7 mouse cellular contexts compared by ENCODE assay signal in the genomic region with DNA sequence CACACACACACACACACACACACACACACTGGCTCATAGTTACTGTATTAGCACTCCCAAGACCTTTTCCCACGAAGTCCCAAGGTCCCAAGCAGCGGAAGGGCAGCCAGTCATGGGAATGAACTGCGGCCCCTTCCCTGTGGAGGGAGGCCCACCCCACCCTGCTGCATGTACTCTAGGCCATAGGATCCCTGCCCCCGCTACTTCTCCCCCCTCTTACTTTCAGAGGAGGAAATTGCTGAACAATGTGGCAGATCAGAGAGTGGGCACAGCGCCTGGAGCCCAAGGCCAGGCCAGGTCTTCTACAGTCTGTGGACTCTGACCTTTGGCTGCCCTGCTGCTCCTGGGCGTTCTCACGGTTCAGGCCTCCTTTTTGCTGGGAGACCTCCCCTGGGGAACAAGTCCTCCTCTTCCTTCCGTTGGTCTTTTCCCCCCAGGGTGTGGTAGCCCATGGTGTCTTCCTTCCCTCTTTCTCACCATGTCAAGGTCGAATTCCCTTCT. TPM values are rescaled to one million over a fixed set of nuclear protein-coding genes. Genes with fewer than 3 reads are reported as not detected.
DNase-seq lines count a peak whose midpoint lies in the region; ATAC-seq and TF ChIP-seq lines count a peak whose summit lies in the region.

No protein-coding gene starts in this region.

- H3K4me1 ChIP-seq in lung, postnatal 0 days (ENCODE audit: insufficient read depth, low read depth, low read length), result peaks cover 14% of the 10 kb centered on the region; the same call in 1 of the 2 replicates

- ATAC-seq in lung, postnatal 0 days, result peak; percentile 72

- TF ChIP-seq EP300 in lung, postnatal 0 days (IDR thresholded peaks at IDR 0.05), result peak; percentile 78

- no peak overlapping the region for H3K9ac ChIP-seq in lung, postnatal 0 days (replicated peaks; ENCODE audit: low read depth)

- H3K4me2 ChIP-seq in lung, postnatal 0 days (replicated peaks; ENCODE audit: low read depth, low read length), result no peak overlapping the region

- TF ChIP-seq CTCF in lung, postnatal 0 days (IDR thresholded peaks at IDR 0.05), result no peak

- 35% methylated on average over 9 of the region's 9 CpGs for WGBS in lung, postnatal 0 days

- peak; percentile 88 to 94 for DNase-seq in adrenal gland, adult (ENCODE audit: inconsistent age in 2 of 2, low spot score in 1 of 2)
- DNase-seq in gastrocnemius, postnatal 10 days, result peak; percentile 31
- peak; percentile 96 for DNase-seq in kidney, adult 11 months
- DNase-seq in lung, postnatal 0 days (ENCODE audit: low spot score), result peak; percentile 76
- DNase-seq in left cerebral cortex, adult 8-10 months (ENCODE audit: low spot score in 2 of 2), result no peak
- no peak for DNase-seq in left cerebral cortex, adult 9 months (ENCODE audit: low spot score in 2 of 2)
- no peak for DNase-seq in cerebellum, postnatal 4 days (ENCODE audit: low spot score in 2 of 2)

- no peak overlapping the region for H3K4me3 ChIP-seq in lung, postnatal 0 days (ENCODE audit: low read depth, low read length)

- no peaks in the 10 kb centered on the region for H3K9me3 ChIP-seq in lung, postnatal 0 days (ENCODE audit: low read length)

- no peaks in the 10 kb centered on the region for H3K36me3 ChIP-seq in lung, postnatal 0 days (ENCODE audit: insufficient read depth, low read length)

- H3K27ac ChIP-seq in lung, postnatal 0 days (ENCODE audit: low read length), result peak overlapping the region; percentile 28

- H3K27me3 ChIP-seq in lung, postnatal 0 days (replicated peaks; ENCODE audit: insufficient read depth, low read length), result no peaks in the 10 kb centered on the region

RNA-seq across cellular contexts. Expression of a gene that starts 3.7 kb away (rescaled TPM):
- 100 to 1,000 TPM; 248 to 260 TPM for total RNA-seq in gastrocnemius, postnatal 10 days (2021)
- 639 and 649 TPM in 2 replicates for polyA plus RNA-seq in lung, postnatal 0 days (2015; fragmentation: Nextera tagmentation; extraction: Ambion mirVana)
- 100 to 1,000 TPM; 221 to 258 (median 249) TPM for total RNA-seq in left cerebral cortex, adult 8-10 months (2022)

RNA-seq across cellular contexts. Expression of a gene that starts 42.0 kb away (rescaled TPM):
- 1 to 10 TPM; 2.4 to 4.0 TPM for total RNA-seq in gastrocnemius, postnatal 10 days (2021)
- polyA plus RNA-seq in lung, postnatal 0 days (2015; fragmentation: Nextera tagmentation; extraction: Ambion mirVana), result 6.1 and 6.5 TPM in 2 replicates
- total RNA-seq in left cerebral cortex, adult 8-10 months (2022), result 1 to 10 TPM; 2.2 to 5.3 (median 3.0) TPM

Comparison
In these comparisons a context has a peak if more than half of its experiments do, and no peak if none do; other contexts are left out.
1. DNase-seq: peak in adrenal gland, adult (2 of 2), gastrocnemius, postnatal 10 days (single experiment), kidney, adult 11 months (single experiment) and lung, postnatal 0 days (single experiment); none in left cerebral cortex, adult 8-10 months (0 of 2), left cerebral cortex, adult 9 months (0 of 2) and cerebellum, postnatal 4 days (0 of 2).